Mouse (Mus musculus): Measurements from ENCODE around the gene Pogk. TPM values are rescaled to one million over a fixed set of nuclear protein-coding genes. Genes with fewer than 3 reads are reported as not detected.

The Pogk gene
- polyA plus RNA-seq (2012; rRNA removed): 26.8 and 28.4 TPM in 2 replicates
- 21.7 and 26.2 TPM in 2 replicates for polyA plus RNA-seq (2014; fragmentation: Nextera tagmentation; extraction: Ambion mirVana)

DNA sequence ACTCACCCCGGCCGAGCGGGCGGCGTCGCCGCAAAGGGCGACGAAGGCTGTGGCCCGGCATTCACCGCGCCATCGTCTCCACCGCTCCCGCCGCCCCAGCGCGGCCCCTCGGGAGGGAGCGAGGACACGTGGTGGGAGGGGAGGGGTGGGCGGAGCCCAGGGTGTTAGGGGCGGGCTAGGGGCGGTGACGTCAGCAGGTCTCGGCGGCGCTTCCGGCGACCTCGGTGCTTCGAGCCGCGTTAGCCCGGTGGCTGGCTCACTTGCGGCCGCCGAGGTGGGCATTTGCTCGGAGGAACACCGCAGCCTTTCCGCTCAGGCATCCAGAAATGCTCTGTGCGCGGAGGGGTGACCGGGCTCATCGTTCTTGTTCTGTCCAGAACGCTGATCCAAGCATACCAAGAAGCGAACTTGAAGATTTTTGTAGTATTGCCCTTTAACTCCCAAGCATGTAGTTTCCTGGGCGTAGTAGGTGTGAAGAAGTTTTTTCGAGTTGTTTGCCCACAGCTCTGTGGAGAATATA, at the start of gene Pogk:
Gene Pogk, minus strand, starts transcription at position 163 of the 520 bp plus-strand sequence.
- H3K9ac ChIP-seq (ENCODE audit: low read depth, low read length, severe bottlenecking): peak within 1 kb of the TSS; percentile 90
- no peaks in the 10 kb centered on the region for H3K27me3 ChIP-seq (ENCODE audit: control insufficient read depth, insufficient read depth, low read length)
- H3K36me3 ChIP-seq (ENCODE audit: control insufficient read depth, insufficient read depth, low read length): peaks cover 20% of the 10 kb centered on the region
- peak within 1 kb of the TSS; percentile 78 for H3K4me2 ChIP-seq (replicated peaks; ENCODE audit: low read depth, low read length, severe bottlenecking)
- peak within 1 kb of the TSS; percentile 77 for H3K27ac ChIP-seq (replicated peaks; ENCODE audit: low read depth, low read length)
- TF ChIP-seq POLR2A (IDR thresholded peaks at IDR 0.05; ENCODE audit: borderline replicate concordance, extremely low read depth, insufficient read depth, insufficient read length): peak; percentile 51; the same call in 1 of the 2 replicates
- ATAC-seq (ENCODE audit: low FRiP score, low read depth): peak; percentile 93
- 2% methylated on average over 28 of the region's 49 CpGs for WGBS
- H3K4me3 ChIP-seq (replicated peaks; ENCODE audit: low read length): peak within 1 kb of the TSS; percentile 83
- DNase-seq (ENCODE audit: low spot score): peak; percentile 87
- peaks cover 11% of the 10 kb centered on the region for H3K4me1 ChIP-seq (ENCODE audit: control insufficient read depth, insufficient read depth, low read length)
- peaks cover 10% of the 10 kb centered on the region for H3K9me3 ChIP-seq (ENCODE audit: control insufficient read depth, low read length)

DNA sequence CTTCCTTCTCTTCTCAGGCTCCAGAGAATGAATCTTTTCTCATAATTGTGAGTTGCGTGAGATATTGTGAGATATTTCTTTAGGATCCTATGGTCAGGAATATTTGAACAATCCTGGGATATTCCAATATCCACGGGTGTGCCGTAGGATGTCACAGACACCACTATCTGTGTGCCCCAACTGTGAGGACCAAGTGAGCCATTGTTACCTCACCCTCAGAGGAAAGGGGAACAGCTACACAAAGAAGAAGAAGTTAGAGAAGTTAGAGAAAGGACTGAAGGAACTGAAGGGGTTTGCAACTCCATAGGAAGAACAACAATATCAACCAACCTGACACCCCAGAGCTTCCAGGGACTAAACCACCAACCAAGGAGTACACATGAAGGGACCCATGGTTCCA, 32.3 kb upstream of the Pogk start:
- H3K36me3 ChIP-seq (ENCODE audit: control insufficient read depth, insufficient read depth, low read length): no peaks in the 10 kb centered on the region
- H3K9ac ChIP-seq (ENCODE audit: low read depth, low read length, severe bottlenecking): no peak overlapping the region
- no peaks in the 10 kb centered on the region for H3K9me3 ChIP-seq (ENCODE audit: control insufficient read depth, low read length)
- 90% methylated on average over 3 of the region's 3 CpGs for WGBS
- no peak for TF ChIP-seq POLR2A (IDR thresholded peaks at IDR 0.05; ENCODE audit: borderline replicate concordance, extremely low read depth, insufficient read depth, insufficient read length)
- no peaks in the 10 kb centered on the region for H3K4me1 ChIP-seq (ENCODE audit: control insufficient read depth, insufficient read depth, low read length)
- H3K4me3 ChIP-seq (replicated peaks; ENCODE audit: low read length): no peak overlapping the region
- DNase-seq (ENCODE audit: low spot score): no peak
- H3K27ac ChIP-seq (replicated peaks; ENCODE audit: low read depth, low read length): no peak overlapping the region
- H3K27me3 ChIP-seq (ENCODE audit: control insufficient read depth, insufficient read depth, low read length): no peaks in the 10 kb centered on the region
- no peak for ATAC-seq (ENCODE audit: low FRiP score, low read depth)
- H3K4me2 ChIP-seq (replicated peaks; ENCODE audit: low read depth, low read length, severe bottlenecking): no peak overlapping the region

DNA sequence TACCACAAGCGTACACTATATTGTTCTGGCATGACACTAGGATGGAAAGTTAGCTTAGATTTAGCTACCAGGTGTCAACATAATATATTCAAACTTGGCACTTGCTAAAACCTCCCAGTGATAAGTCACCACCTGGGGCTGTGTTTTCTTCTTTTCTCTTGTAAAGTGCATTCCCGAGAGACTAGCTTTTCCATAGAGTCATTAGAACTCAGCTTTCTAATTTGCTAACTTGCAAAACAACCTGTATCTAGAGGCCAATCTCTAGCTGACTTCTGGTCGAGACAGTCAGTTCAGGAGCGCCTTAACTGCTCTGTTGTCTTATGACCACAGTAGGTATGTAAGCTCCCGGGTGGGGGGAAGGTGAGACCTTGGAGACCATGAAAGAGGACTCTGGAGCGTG, 29.8 kb upstream of the Pogk start:
- no peak overlapping the region for H3K4me3 ChIP-seq (replicated peaks; ENCODE audit: low read length)
- ATAC-seq (ENCODE audit: low FRiP score, low read depth): no peak
- WGBS: 59% methylated on average over 6 of the region's 6 CpGs

DNA sequence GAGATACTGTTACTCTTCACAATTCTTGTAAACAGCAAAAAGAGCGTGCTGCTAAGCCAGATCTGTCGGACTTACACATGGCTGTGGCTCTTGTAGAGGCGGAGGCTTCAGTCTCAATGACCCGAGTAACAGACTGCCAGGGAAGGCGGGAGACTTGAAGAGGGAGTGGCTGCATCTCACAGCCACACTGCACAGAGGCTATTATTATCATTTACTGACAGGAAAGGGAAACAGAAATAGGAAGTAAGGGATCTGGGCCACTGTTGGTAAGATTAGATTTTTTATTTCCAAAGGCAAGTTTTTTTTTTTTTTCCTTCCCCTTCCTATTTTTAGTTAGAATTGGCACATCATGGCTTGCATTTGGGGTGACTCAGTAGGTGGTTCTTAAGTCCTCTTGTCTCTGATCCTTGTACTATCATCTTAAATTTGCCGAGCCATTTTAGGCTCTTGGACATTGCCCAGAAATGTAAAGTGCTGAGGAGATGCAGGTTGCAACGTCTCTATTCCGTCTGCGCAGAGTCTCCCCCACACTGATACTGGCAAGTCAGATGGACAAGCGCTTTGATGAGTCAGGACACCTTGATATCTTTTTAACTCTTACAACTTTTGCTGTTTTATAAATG, 20.3 kb upstream of the Pogk start:
- DNase-seq (ENCODE audit: low spot score) (no peak), ATAC-seq (ENCODE audit: low FRiP score, low read depth) (no peak)
- Histone ChIP-seq H3K4me3 (replicated peaks; ENCODE audit: low read length) (no peak overlapping the region), H3K27ac (replicated peaks; ENCODE audit: low read depth, low read length) (no peak overlapping the region), H3K4me1 (ENCODE audit: control insufficient read depth, insufficient read depth, low read length) (no peaks in the 10 kb centered on the region), H3K9me3 (ENCODE audit: control insufficient read depth, low read length) (no peaks in the 10 kb centered on the region), H3K4me2 (replicated peaks; ENCODE audit: low read depth, low read length, severe bottlenecking) (no peak overlapping the region), H3K36me3 (ENCODE audit: control insufficient read depth, insufficient read depth, low read length) (no peaks in the 10 kb centered on the region), H3K9ac (ENCODE audit: low read depth, low read length, severe bottlenecking) (no peak overlapping the region), H3K27me3 (ENCODE audit: control insufficient read depth, insufficient read depth, low read length) (no peaks in the 10 kb centered on the region)
- WGBS: 63% methylated on average over 10 of the region's 10 CpGs
- no peak for TF ChIP-seq POLR2A (IDR thresholded peaks at IDR 0.05; ENCODE audit: borderline replicate concordance, extremely low read depth, insufficient read depth, insufficient read length)

More for the DNA sequence above, 29.8 kb upstream of the Pogk start:
- Histone ChIP-seq H3K9me3 (ENCODE audit: control insufficient read depth, low read length) (no peaks in the 10 kb centered on the region), H3K36me3 (ENCODE audit: control insufficient read depth, insufficient read depth, low read length) (no peaks in the 10 kb centered on the region), H3K27me3 (ENCODE audit: control insufficient read depth, insufficient read depth, low read length) (no peaks in the 10 kb centered on the region), H3K27ac (replicated peaks; ENCODE audit: low read depth, low read length) (no peak overlapping the region), H3K4me2 (replicated peaks; ENCODE audit: low read depth, low read length, severe bottlenecking) (no peak overlapping the region), H3K9ac (ENCODE audit: low read depth, low read length, severe bottlenecking) (no peak overlapping the region), H3K4me1 (ENCODE audit: control insufficient read depth, insufficient read depth, low read length) (no peaks in the 10 kb centered on the region)
- no peak for TF ChIP-seq POLR2A (IDR thresholded peaks at IDR 0.05; ENCODE audit: borderline replicate concordance, extremely low read depth, insufficient read depth, insufficient read length)
- no peak for DNase-seq (ENCODE audit: low spot score)

DNA sequence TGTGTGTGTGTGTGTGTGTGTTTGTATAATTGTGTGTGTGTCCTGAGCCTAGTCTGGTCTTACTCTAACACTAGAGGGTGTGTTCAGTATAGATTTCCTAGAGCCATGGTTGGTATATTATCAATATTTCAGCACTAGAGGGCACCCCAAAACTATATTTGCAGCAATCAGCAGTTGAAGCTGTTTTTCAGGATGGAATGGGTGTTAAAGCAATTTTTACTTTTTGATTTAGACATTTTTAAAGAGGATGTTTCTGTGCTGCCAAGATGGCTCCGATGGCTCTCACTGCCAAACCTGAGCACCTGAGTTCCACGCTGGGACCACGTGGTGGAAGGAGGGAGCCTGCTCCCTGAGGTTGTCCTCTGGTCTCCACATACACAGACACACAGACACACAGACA, 19.4 kb upstream of the Pogk start:
- Histone ChIP-seq H3K36me3 (ENCODE audit: control insufficient read depth, insufficient read depth, low read length) (no peaks in the 10 kb centered on the region), H3K4me3 (replicated peaks; ENCODE audit: low read length) (no peak overlapping the region), H3K4me2 (replicated peaks; ENCODE audit: low read depth, low read length, severe bottlenecking) (no peak overlapping the region), H3K9ac (ENCODE audit: low read depth, low read length, severe bottlenecking) (no peak overlapping the region), H3K27ac (replicated peaks; ENCODE audit: low read depth, low read length) (no peak overlapping the region), H3K9me3 (ENCODE audit: control insufficient read depth, low read length) (no peaks in the 10 kb centered on the region), H3K4me1 (ENCODE audit: control insufficient read depth, insufficient read depth, low read length) (no peaks in the 10 kb centered on the region), H3K27me3 (ENCODE audit: control insufficient read depth, insufficient read depth, low read length) (no peaks in the 10 kb centered on the region)
- WGBS: 77% methylated on average over 3 of the region's 3 CpGs
- ATAC-seq (ENCODE audit: low FRiP score, low read depth) (no peak), DNase-seq (ENCODE audit: low spot score) (peak; percentile 54)
- TF ChIP-seq POLR2A (IDR thresholded peaks at IDR 0.05; ENCODE audit: borderline replicate concordance, extremely low read depth, insufficient read depth, insufficient read length): no peak

Measured in limb, embryonic 14.5 days (tissue).